Mouse (Mus musculus) thymus, adult 2 months (tissue): ENCODE measurements around the gene Smyd4.

ENCODE experiments used
- CTCF ChIP-seq: fragments of 200-500 bp; IDR thresholded peaks from 2 replicates; pipeline ENCODE4 v1.5.1; 2012; ENCODE audit warnings: mild to moderate bottlenecking, control low read depth, low read length, moderate library complexity, borderline replicate concordance; ENCODE audit not compliant: control insufficient read depth, poor library complexity, insufficient read depth; ENCODE audit errors: extremely low read depth
- POLR2A ChIP-seq: fragments of 200-500 bp; IDR thresholded peaks from 2 replicates; pipeline ENCODE4 v1.6.1; 2012; ENCODE audit warnings: mild to moderate bottlenecking, low read length, control low read depth, moderate library complexity; ENCODE audit not compliant: control insufficient read depth, poor library complexity, insufficient read depth; ENCODE audit errors: extremely low read depth

DNA sequence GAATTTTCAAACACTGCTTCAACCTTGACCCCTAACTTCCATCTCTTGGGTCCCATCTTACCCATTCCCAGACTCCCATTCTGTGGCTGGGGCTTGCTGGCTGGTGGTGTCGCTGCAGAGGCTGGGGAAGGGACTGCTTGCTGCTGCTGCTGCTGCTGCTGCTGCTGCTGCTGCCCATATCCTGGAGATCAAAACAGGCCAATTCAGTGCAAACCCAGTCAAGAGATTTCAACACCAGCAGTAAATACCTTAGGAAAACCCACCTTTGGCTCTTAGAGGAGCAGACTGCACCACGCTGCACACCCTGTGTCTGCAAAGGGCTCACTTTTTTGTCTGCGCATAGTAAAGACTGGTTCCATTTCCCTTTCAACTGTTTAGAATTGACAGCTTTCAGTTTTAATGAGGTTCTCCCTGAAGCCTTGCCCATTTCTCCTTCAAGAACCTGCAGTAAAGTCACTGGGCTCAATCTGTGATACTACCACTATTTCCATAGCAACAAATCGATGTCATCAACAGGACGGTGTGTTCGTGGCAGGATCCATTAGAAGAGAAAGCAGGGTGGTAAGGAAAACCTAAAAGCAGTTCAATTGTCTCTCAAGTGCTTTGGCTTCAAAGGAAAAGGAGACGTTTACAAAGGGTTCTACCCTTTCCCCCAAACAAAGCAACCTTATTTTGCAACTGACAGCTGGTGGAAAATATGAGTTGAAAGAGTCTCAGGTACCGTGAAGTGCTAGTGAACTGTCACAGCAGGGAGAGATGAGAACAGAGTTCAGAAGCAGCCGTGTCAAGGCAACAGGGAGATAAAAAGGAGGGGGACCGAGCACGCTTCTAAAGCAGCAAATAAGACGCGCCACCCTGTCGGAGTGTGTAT lies 29.6 kb upstream of the Smyd4 start:
- TF ChIP-seq CTCF = no peak
- TF ChIP-seq POLR2A = no peak
